Mouse (Mus musculus): ENCODE results near the gene Zdhhc9. TPM values are rescaled to one million over a fixed set of nuclear protein-coding genes. Genes with fewer than 3 reads are reported as not detected.

Zdhhc9 gene
- polyA plus RNA-seq, 1 experiment: 38.5 TPM

DNA sequence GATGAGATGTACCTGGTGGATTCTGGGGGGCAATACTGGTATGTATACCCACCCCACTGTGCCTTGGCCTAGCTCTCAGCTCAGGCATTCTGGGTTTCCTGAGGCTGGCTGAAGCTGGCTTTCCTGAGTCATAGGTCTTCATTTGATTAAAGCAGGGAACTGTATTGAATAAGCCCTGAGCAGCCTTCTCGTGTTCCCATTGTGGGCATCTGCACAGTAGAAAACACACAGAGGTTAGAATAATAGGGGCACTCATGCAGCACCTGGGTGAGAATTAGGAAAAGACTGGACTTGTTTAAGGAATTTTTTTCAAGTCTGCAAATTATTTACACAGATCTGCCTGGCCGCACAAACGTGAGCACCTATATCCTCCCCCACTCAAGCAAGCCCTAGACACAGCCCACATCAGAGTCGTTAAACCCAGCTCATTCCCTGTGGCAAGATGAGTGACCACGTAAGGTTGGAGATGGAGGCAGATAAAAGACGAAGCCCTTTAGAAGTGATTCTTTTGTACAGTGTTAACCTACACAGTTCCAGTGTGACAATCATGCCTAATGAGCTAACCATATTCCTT, 81.7 kb downstream of the Zdhhc9 start:
- DNase-seq (ENCODE audit: low spot score): no peak

DNA sequence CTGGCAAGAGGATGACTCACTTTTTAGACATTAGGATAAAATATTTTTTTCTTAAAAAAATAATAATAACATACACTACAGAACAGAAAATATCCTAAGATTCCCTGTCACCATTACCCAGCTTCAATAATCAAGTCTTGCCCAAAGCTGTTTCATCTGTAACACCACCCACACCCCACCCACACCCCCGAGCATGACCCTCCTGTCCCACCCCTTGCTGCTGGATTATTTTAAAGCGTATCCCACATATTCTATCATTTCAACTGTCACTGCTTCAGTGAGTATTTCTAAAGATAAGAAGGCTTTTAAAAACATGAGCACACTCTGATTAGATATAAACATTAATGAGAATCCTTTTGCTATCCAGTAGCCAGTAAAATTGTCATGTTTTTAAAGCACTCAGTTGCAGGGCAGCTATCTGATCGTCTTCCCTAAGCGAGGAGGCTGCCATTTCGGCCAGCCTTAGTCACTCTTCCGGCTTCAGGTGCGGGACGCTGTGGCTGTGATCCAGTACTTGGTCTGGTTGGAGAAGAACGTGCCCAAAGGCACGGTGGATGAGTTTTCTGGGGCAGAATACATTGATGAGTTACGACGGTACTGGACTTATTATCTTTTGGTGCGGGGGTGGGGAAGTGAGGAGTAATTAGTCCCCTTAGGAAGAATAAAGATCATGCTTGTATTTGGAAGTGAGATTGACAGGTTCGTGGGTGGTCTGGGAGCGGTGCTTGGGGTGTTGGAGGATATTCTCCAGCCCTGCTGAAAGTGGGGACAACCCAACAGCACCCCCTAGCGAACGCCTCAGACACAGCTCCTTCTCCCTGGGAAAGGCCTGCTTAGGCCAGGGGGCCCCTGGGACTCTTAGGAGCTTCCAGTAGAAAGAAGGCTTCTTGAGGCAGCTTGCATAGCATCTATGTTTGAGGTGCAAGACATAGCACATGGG, 84.3 kb downstream of the Zdhhc9 start:
- no peak for DNase-seq (ENCODE audit: low spot score)

Other genes starting within 250 kb of the Zdhhc9 start
- 2.3 and 2.5 TPM in 2 replicates for gene Apln, start 174.0 kb downstream of the Zdhhc9 start, polyA plus RNA-seq (2012; rRNA removed)
- 2.1 and 3.0 TPM in 2 replicates for gene Xpnpep2, start 100.2 kb downstream of the Zdhhc9 start, polyA plus RNA-seq (2012; rRNA removed)
- 2.9 and 3.0 TPM in 2 replicates for gene Sash3, start 62.4 kb downstream of the Zdhhc9 start, polyA plus RNA-seq (2012; rRNA removed)
- 18.2 and 18.9 TPM in 2 replicates for gene Utp14a, start 48.0 kb upstream of the Zdhhc9 start, polyA plus RNA-seq (2012; rRNA removed)
- gene Bcorl1, start 132.5 kb upstream of the Zdhhc9 start, polyA plus RNA-seq (2012; rRNA removed): 2.5 and 5.2 TPM in 2 replicates